Mouse (Mus musculus) spleen, adult 2 months (tissue): ENCODE results near the gene Dip2b. TPM values are rescaled to one million over a fixed set of nuclear protein-coding genes. Genes with fewer than 3 reads are reported as not detected.

Experiments
- DNase-seq, 2 experiments: peaks; one replicate each; pipeline versions ENCODE4 v3.0.0 to v3.0.0-alpha.2; 2012 to 2021; ENCODE audit warnings: low spot score in 2 of 2, low read depth in 1 of 2
- H3K27ac ChIP-seq: fragments of 200-500 bp; 2 replicates; pipeline ENCODE4 v1.5.1; 2012; ENCODE audit warnings: low read length, inconsistent platforms; ENCODE audit not compliant: insufficient read depth
- H3K27me3 ChIP-seq: fragments of 200-500 bp; 2 replicates; pipeline ENCODE4 v1.6.1; 2012; ENCODE audit warnings: mild to moderate bottlenecking, moderate library complexity, low read length, inconsistent platforms; ENCODE audit not compliant: control insufficient read depth, insufficient read depth
- H3K36me3 ChIP-seq: fragments of 200-500 bp; 2 replicates; pipeline ENCODE4 v1.6.1; 2012; ENCODE audit warnings: mild to moderate bottlenecking, low read length, inconsistent platforms; ENCODE audit not compliant: control insufficient read depth, insufficient read depth
- H3K4me1 ChIP-seq: fragments of 200-500 bp; 2 replicates; pipeline ENCODE4 v1.6.1; 2011; ENCODE audit warnings: inconsistent platforms; ENCODE audit not compliant: control insufficient read depth, insufficient read depth, insufficient read length
- H3K4me3 ChIP-seq: fragments of 200-500 bp; 2 replicates; pipeline ENCODE4 v1.5.1; 2011; ENCODE audit warnings: mild to moderate bottlenecking, inconsistent platforms; ENCODE audit not compliant: insufficient read depth, insufficient read length; ENCODE audit errors: extremely low read depth
- CTCF ChIP-seq: fragments of 200-500 bp; IDR thresholded peaks from 2 replicates; pipeline ENCODE4 v1.5.1; 2011; ENCODE audit warnings: mild to moderate bottlenecking, inconsistent platforms; ENCODE audit not compliant: insufficient read depth, insufficient read length, insufficient replicate concordance; ENCODE audit errors: extremely low read depth
- POLR2A ChIP-seq: fragments of 200-500 bp; IDR thresholded peaks from 2 replicates; pipeline ENCODE4 v1.6.1; 2011; ENCODE audit warnings: low read depth, low read length, inconsistent platforms
- WGBS: fragments of 180-500 bp; shearing (Covaris S2); methylation state at CpG from one replicate; pipeline ENCODE4 v1.1.7; 2018; 5-methylcytosine and 5-hydroxymethylcytosine counted together
- polyA plus RNA-seq: library from polyadenylated mRNA; depleted of rRNA; stranded (reverse); fragments of >200 nt; gene quantifications from 2 replicates; pipeline ENCODE4 v1.2.3, GENCODE M21; 2012

The Dip2b gene
- polyA plus RNA-seq, 1 experiment: 12.2 TPM

DNA sequence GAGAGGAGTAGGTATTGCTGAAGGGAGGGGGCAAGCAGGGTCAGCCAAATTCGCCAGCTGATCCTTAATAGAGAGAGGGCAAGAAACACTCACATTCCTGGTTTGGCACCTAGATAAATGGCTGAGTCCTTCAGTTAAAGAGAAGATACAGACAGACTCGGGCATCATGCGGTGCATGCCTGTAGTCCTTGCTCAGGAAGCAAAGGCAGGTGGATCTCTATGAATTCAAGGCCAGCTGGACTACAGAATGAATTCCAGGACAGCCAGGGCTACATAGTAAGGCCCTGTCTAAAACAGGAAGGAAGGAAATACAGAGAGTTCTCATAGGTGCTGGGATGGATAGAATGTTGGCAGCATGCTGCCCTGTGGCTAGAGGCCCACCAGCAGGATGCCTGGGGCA lies 128.0 kb downstream of the Dip2b start:
- H3K4me1 ChIP-seq: no peaks in the 10 kb centered on the region
- H3K27me3 ChIP-seq: no peaks in the 10 kb centered on the region
- TF ChIP-seq POLR2A: no peak
- H3K27ac ChIP-seq: no peak overlapping the region
- no peak for DNase-seq
- H3K4me3 ChIP-seq: no peak overlapping the region
- peaks cover 46% of the 10 kb centered on the region for H3K36me3 ChIP-seq
- 87% methylated on average over 3 of the region's 3 CpGs for WGBS

DNA sequence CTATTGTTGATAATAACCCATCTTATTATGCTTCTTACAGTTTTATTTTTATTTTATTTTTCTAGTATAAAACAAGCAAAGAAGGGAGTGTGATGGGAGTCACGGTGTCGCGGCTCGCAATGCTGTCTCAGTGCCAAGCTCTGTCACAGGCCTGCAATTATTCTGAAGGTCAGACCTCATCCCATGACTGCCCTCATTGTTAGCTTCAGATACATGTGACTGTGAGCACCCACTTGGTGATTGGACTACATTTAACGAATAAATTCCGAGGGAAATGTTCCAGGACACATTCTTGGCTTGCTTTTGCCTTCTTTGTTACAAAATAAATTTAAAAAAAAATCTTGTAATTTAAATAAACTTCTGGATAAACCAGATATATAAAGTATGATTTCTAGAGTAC lies 129.3 kb downstream of the Dip2b start:
- WGBS: 91% methylated on average over 6 of the region's 6 CpGs
- TF ChIP-seq POLR2A (no peak), CTCF (no peak)
- peaks cover 39% of the 10 kb centered on the region for H3K36me3 ChIP-seq

DNA sequence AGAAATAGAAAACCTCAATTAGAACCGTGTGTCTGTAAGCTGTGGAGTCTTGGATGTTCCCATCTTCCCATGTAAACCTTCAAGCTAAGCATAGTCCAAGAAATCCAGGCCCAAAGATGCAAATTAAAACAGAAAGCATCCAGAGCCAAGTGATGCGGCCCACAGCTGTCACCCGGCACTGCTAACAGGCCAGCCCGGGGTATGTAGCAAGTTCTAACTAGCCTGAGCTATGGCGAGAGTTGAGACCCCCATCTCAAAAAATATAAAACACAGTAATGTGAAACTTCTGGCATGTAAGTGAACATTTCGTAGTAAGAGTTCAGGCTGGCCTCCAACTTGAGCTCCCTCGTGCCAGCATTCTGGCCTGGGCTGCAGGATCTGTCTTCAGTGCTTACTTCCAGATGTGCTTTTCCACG lies 129.7 kb downstream of the Dip2b start:
- Histone ChIP-seq H3K36me3 (peaks cover 38% of the 10 kb centered on the region), H3K4me1 (no peaks in the 10 kb centered on the region), H3K27ac (no peak overlapping the region), H3K4me3 (no peak overlapping the region), H3K27me3 (no peaks in the 10 kb centered on the region)
- DNase-seq: no peak
- no peak for TF ChIP-seq POLR2A
- TF ChIP-seq CTCF: no peak
- 91% methylated on average over 8 of the region's 8 CpGs for WGBS

More for the DNA sequence above, 129.3 kb downstream of the Dip2b start:
- Histone ChIP-seq H3K4me3 (no peak overlapping the region), H3K27me3 (no peaks in the 10 kb centered on the region), H3K4me1 (no peaks in the 10 kb centered on the region), H3K27ac (no peak overlapping the region)
- no peak for DNase-seq

DNA sequence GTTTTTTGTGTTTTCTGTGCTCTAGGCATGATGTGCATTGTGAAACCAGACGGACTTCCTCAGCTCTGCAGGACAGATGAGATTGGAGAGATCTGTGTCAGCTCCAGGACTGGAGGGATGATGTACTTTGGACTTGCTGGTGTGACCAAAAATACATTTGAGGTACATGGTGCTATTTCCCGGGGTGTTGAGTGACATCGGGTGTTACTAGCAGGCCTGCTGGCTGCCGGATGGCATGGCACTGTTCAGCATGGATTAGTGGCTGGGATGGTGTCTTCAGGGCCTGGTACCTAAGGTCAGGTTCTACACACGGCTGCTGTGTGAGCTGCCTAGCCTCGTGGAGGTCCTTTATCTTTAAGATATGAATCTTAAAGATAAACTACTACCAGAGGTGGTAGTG lies 136.7 kb downstream of the Dip2b start:
- DNase-seq: no peak
- Histone ChIP-seq H3K27ac (no peak overlapping the region), H3K4me1 (no peaks in the 10 kb centered on the region), H3K4me3 (no peak overlapping the region), H3K27me3 (no peaks in the 10 kb centered on the region), H3K36me3 (peaks cover 34% of the 10 kb centered on the region)
- no peak for TF ChIP-seq CTCF
- TF ChIP-seq POLR2A: no peak
- 88% methylated on average over 6 of the region's 6 CpGs for WGBS

DNA sequence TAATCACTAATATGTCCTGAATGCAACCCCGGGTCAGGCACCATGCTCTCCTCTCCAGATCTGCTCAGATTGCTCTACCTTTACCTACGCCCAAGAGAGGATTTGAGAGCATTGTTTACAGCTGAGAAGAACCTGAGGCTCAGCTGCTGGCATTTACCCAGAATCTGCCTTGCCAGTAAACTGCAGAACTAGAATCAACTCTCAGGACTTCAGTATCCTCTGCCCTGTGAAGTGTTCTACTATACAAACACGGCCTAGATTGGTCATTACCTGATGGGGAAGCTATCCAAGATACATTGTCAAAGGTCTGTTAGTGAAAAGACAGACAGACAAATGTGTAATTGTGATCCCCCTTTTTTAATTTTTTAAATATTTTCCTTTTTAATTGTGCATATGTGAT lies 138.7 kb downstream of the Dip2b start:
- H3K4me3 ChIP-seq: no peak overlapping the region
- H3K27me3 ChIP-seq: no peaks in the 10 kb centered on the region
- no peak for TF ChIP-seq POLR2A
- TF ChIP-seq CTCF: no peak
- no peak overlapping the region for H3K27ac ChIP-seq
- 93% methylated on average over 3 of the region's 3 CpGs for WGBS
- peaks cover 33% of the 10 kb centered on the region for H3K36me3 ChIP-seq
- DNase-seq: no peak
- no peaks in the 10 kb centered on the region for H3K4me1 ChIP-seq

DNA sequence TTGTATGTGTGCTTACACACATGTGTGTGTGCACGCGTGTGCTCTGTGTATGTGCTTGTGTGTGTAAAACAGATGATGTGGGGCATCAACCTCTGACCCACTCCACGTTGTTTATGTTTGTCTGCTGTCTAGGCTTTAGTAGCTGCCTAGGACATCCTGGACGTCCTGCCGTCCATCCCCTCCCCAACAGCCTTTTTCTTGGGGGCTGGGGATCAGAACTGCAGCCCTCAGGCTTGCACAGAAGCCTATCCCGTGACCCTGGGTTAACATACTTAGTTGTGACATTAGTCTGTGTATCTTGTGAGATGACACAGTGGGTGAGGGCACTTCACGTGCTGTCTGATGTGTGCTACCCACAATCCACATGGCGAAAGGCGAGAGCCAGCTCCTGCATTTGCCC lies 139.1 kb downstream of the Dip2b start:
- Histone ChIP-seq H3K27ac (no peak overlapping the region), H3K36me3 (peaks cover 37% of the 10 kb centered on the region), H3K27me3 (no peaks in the 10 kb centered on the region), H3K4me1 (no peaks in the 10 kb centered on the region), H3K4me3 (no peak overlapping the region)
- no peak for TF ChIP-seq CTCF
- no peak for TF ChIP-seq POLR2A
- DNase-seq: no peak
- WGBS: 94% methylated on average over 9 of the region's 9 CpGs

DNA sequence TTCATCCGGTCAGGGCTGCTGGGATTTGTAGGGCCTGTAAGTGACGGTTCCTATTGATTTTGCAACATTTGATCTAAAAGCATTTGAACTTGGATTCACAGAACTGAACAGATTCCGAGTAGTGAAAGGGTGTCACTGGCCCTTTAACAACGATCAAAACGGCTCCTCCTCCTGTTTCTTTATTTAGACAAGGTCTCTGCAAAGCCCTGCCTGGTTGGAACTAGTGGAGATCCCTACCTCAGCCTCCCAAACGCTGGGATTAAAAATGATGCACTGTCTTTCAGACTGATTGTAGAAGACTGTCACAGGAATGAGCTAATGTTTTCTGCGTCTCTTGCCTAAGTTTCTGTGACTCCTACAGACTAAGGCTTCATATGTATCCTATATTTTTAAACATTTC lies 140.0 kb downstream of the Dip2b start:
- H3K4me3 ChIP-seq: no peak overlapping the region
- 60% methylated on average over 7 of the region's 7 CpGs for WGBS
- no peaks in the 10 kb centered on the region for H3K27me3 ChIP-seq
- no peaks in the 10 kb centered on the region for H3K4me1 ChIP-seq
- no peak for TF ChIP-seq POLR2A
- TF ChIP-seq CTCF: no peak
- H3K27ac ChIP-seq: no peak overlapping the region
- peaks cover 37% of the 10 kb centered on the region for H3K36me3 ChIP-seq
- DNase-seq: no peak

DNA sequence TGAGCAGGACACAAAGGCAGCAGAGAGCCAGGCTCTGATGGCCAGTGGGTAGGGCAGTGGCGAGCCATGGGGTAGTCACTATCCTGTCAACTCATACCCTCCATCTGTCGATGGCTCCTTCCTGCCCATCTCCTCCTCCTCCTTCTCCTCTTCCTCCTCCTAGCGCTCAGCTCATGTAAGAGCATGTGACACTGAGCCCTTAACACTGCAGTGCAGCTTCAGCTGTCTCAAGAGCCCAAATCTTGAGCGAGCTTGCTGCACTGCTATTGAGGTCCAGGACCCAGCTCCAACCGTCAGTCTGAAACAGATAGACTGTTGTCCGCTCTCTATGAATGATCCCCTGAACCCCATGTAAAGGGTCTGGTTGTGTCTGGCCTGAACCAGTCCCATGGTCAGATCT lies 141.2 kb downstream of the Dip2b start:
- H3K4me1 ChIP-seq: no peaks in the 10 kb centered on the region
- H3K27me3 ChIP-seq: no peaks in the 10 kb centered on the region
- H3K4me3 ChIP-seq: no peak overlapping the region
- no peak overlapping the region for H3K27ac ChIP-seq
- no peak for TF ChIP-seq CTCF
- DNase-seq: no peak
- 59% methylated on average over 6 of the region's 6 CpGs for WGBS
- peaks cover 36% of the 10 kb centered on the region for H3K36me3 ChIP-seq
